In genomic region chr14:78383256-78383709, GRCm38 (mm10) we compare ENCODE assay signal across 8 mouse cellular contexts.
DNase-seq lines count a peak whose midpoint lies in the region; ATAC-seq and TF ChIP-seq lines count a peak whose summit lies in the region.

No protein-coding gene starts in this region.

- no peak for TF ChIP-seq POLR2A in brain, embryonic 14.5 days (IDR thresholded peaks at IDR 0.05; ENCODE audit: borderline replicate concordance, extremely low read depth, insufficient read depth, insufficient read length, poor library complexity, severe bottlenecking)

- no peak for TF ChIP-seq CTCF in brain, embryonic 14.5 days (IDR thresholded peaks at IDR 0.05; ENCODE audit: borderline replicate concordance, extremely low read depth, insufficient read depth, insufficient read length)
- TF ChIP-seq CTCF in lung, embryonic 14.5 days (IDR thresholded peaks at IDR 0.05; ENCODE audit: low read depth) = no peak

- no peak overlapping the region for H3K27ac ChIP-seq in heart, embryonic 10.5 days
- no peak overlapping the region for H3K27ac ChIP-seq in lung, embryonic 14.5 days (ENCODE audit: low read depth)

- no peak overlapping the region for H3K9ac ChIP-seq in lung, embryonic 14.5 days

- 73% methylated on average over 8 of the region's 8 CpGs for WGBS in heart, embryonic 10.5 days
- WGBS in lung, embryonic 14.5 days = 47% methylated on average over 8 of the region's 8 CpGs

- H3K4me3 ChIP-seq in heart, embryonic 10.5 days = no peak overlapping the region
- no peak overlapping the region for H3K4me3 ChIP-seq in lung, embryonic 14.5 days (ENCODE audit: low read depth, low read length)

- H3K9me3 ChIP-seq in heart, embryonic 10.5 days = no peaks in the 10 kb centered on the region
- no peaks in the 10 kb centered on the region for H3K9me3 ChIP-seq in lung, embryonic 14.5 days (ENCODE audit: low read depth, low read length)

- H3K36me3 ChIP-seq in heart, embryonic 10.5 days = no peaks in the 10 kb centered on the region
- H3K36me3 ChIP-seq in lung, embryonic 14.5 days (ENCODE audit: insufficient read depth) = no peaks in the 10 kb centered on the region

- H3K27me3 ChIP-seq in heart, embryonic 10.5 days (ENCODE audit: insufficient read depth, poor library complexity, severe bottlenecking) = no peaks in the 10 kb centered on the region
- no peaks in the 10 kb centered on the region for H3K27me3 ChIP-seq in lung, embryonic 14.5 days (ENCODE audit: insufficient read depth, low read length)

- DNase-seq in heart, adult 11 months = peak; percentile 99
- DNase-seq in heart, embryonic 10.5 days (ENCODE audit: low spot score) = no peak
- peak; percentile 93 for DNase-seq in brain, embryonic 14.5 days (ENCODE audit: low read depth)
- DNase-seq in gastrocnemius, adult 18-20 months (ENCODE audit: low spot score) = peak; percentile 49
- DNase-seq in kidney, postnatal 10 days = peak; percentile 89
- DNase-seq in lung, embryonic 14.5 days = peak; percentile 61
- peak; percentile 76 to 87 for DNase-seq in right cerebral cortex, adult 2 months (ENCODE audit: low spot score in 2 of 2)
- no peak for DNase-seq in thymus, postnatal 14 days

- no peak overlapping the region for H3K4me2 ChIP-seq in lung, embryonic 14.5 days

- H3K4me1 ChIP-seq in heart, embryonic 10.5 days = no peaks in the 10 kb centered on the region
- no peaks in the 10 kb centered on the region for H3K4me1 ChIP-seq in lung, embryonic 14.5 days (ENCODE audit: insufficient read depth)

- ATAC-seq in lung, embryonic 14.5 days (ENCODE audit: insufficient read depth) = peak; percentile 79; the same call in 1 of the 2 replicates

Comparison
In these comparisons a context has a peak if more than half of its experiments do, and no peak if none do; other contexts are left out.
1. DNase-seq: peak in heart, adult 11 months (single experiment), brain, embryonic 14.5 days (single experiment), gastrocnemius, adult 18-20 months (single experiment), kidney, postnatal 10 days (single experiment), lung, embryonic 14.5 days (single experiment) and right cerebral cortex, adult 2 months (2 of 2); none in heart, embryonic 10.5 days (single experiment) and thymus, postnatal 14 days (single experiment).